Mouse (Mus musculus) adipocyte (in vitro differentiated cells): ENCODE results near the gene Slf1.

ENCODE experiments used
- DNase-seq: peaks from one replicate; pipeline ENCODE4 v3.0.0-alpha.2; 2016; ENCODE audit warnings: low spot score

Slf1 gene

DNA sequence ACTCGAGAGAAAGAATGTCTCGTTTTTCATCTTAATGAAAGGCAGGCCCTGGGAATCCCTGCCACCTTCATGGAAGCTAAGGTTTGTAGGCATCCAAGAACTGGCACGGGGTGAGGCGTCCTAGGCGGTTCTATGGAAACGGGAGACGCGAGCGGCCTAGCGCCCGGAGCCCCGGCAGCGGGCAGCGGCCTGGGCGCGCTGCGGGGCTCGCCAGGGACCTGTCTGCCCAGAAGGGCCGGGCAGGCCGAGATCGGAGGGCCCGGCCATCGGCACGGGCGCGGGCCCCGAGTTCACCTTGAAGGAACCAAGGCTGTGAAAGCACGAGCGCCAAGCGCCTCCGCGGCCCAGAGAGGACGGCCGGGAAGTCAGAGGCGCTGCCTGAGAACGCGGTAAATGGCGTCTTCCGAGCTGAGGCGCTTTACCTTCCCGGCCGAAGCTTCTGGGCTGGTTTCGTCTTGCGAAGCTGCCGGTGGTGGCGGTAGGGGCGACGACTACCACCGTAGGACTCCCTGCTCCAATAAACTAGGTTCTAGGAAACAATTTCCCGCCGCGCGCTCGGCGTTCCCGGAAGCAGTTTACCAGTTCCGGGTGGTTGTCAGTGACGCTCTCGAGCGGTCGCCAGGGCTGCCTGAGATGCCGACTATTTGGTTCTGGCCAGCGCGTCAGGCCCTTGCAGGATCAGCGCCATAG is at the start of gene Slf1, which contains the start of gene 2210408I21Rik:
TSS of gene Slf1 (minus strand) at position 543 of the 690 bp plus-strand sequence.
TSS of gene 2210408I21Rik (plus strand) at position 610 of the 690 bp plus-strand sequence.
- DNase-seq, result peak; percentile 89

- DNase-seq, result no peak
These were observed 42.7 kb upstream of the Slf1 start for GRCm38 (mm10) chr13:77177931-77178330.

DNA sequence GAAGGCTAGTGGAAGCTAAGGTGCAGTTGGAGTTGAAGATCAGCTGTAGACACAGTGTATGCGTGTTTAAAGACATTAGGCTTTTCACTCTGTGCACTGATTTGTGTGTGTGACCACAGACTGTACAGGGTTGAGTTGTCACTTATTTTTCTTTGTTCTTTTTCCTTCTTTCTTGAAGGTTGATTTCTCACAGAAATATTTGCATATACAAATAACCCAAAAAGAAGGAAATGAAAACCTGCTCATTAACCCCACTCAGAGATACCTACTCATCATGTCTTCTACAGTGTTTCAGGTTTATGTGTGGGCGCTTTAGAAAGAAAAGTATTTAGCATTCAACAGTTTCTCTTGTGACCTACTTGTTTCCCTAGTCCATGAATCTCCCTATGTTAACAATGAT is 5.6 kb upstream of the Slf1 start:
- DNase-seq, result no peak

- no peak for DNase-seq
These were observed 328 bp upstream of the Slf1 start for GRCm38 (mm10) chr13:77135621-77135981.

DNA sequence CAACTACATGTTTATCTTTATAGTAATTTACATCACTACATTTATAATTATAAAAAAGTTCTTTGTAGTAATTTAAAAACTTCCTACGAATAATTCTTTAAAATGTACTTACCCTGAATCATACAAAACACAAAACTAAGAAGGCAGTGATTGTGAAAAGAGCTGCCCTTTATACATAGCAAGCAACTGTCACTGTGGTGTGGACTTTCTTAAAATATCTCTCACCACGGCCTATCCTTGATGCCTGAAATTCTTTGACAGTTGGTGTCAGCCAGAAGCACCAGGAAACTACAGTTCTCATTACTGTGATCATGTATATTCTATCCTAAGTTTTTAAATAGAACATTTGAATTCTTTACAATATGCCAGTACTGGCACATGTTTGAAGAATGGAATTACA is 4.1 kb downstream of the Slf1 start:
- peak; percentile 58 for DNase-seq

GRCm38 (mm10) chr13:77128240-77128639 is 7.0 kb downstream of the Slf1 start:
- DNase-seq, result peak; percentile 48

DNA sequence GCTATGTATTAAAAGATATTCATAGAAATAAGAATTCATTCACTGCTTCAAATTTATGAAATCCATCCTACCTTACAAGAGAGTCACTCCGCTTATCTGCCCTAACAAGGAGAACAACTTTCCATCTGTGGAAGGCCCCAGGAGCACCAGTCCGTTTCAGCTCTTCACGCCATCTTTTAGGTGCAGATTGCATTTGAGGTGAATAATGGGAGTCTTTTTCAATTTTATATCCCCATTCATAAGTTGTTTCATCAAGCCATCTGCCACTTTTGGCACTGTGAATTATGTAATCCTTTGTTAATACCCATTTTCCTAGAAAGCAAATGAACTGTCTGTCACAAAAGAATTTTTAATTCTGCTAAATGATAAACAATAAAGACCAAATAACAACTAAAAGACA is 10.1 kb downstream of the Slf1 start:
- DNase-seq, result no peak

DNA sequence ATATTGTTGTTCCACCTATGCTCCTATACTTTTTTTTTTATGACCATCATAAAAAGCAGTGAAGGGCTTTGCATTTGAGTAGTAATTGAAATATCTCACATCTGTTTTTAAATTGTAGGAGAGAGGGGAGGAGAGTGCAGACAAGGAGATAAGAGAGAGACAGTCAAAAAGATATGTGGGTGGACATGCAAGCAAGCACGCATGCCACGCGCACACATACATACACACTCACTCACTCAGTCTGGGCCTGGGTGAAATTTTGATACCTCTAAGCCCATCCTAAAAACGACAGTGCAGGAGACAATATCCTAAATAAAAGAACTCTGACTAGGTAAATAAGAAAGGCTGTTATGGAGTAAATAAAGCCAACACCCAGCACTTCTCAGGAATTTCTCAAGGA is 16.6 kb downstream of the Slf1 start:
- DNase-seq, result no peak

- no peak for DNase-seq
These were observed 27.5 kb downstream of the Slf1 start for GRCm38 (mm10) chr13:77107734-77108133.

DNA sequence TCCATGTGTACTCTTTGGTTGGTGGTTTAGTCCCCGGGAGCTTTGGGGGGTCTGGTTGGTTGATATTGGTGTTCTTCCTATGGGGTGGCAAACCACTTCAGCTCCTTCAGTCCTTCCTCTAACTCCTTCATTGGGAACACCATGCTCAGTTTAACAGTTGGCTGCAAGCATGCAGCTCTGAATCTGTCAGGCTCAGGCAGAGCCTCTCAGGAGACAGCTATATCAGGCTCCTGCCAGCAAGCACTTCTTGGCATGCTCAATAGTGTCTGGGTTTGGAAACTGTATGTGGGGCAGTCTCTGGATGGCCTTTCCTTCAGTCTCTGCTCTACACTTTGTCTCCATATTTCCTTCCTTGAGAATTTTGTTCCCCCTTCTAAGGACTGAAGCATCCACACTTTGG is 42.4 kb downstream of the Slf1 start:
- DNase-seq, result peak; percentile 57

GRCm38 (mm10) chr13:77072030-77072429 is 63.2 kb downstream of the Slf1 start:
- no peak for DNase-seq

DNA sequence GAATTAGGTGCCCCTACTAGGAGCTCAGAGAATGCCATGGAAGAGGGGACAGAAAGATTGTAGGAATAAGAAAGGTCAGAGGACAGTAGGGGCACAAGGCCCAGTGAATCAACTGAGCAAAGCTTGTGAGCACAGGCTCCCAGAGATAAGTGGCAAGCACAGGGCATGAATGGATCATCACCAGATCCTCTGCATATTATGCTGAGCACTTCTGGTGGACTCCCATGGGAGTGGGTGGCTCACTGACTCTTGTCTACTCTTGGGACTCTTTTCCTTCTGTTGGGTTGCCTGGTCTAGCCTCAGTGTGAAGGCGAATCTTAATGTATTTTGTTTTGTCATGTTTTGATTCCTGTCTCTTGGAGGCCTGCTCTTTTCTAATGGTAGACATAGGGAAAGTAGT is 66.4 kb downstream of the Slf1 start:
- DNase-seq, result no peak

GRCm38 (mm10) chr13:77063221-77063620 is 72.1 kb downstream of the Slf1 start:
- DNase-seq, result no peak

DNA sequence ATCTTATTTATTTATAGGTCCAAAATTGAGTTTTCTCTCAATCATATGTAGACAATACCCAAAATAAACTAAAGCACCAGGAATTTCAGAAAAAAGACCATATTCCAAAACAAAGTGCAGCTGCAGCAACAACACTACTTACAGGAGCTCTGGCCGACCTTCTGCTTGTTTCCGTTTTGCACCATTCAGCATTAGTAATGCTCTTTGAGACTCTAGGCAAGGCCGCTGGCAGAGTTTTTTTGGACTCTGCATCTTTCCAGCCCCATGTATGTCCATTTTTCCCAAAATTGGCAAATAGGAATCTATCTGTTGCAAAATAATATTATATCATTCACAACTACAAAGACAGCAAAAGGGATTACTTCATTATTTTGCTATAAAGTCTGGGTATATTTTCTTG is 85.5 kb downstream of the Slf1 start:
- no peak for DNase-seq

GRCm38 (mm10) chr13:77048461-77048860 is 86.8 kb downstream of the Slf1 start:
- no peak for DNase-seq

DNA sequence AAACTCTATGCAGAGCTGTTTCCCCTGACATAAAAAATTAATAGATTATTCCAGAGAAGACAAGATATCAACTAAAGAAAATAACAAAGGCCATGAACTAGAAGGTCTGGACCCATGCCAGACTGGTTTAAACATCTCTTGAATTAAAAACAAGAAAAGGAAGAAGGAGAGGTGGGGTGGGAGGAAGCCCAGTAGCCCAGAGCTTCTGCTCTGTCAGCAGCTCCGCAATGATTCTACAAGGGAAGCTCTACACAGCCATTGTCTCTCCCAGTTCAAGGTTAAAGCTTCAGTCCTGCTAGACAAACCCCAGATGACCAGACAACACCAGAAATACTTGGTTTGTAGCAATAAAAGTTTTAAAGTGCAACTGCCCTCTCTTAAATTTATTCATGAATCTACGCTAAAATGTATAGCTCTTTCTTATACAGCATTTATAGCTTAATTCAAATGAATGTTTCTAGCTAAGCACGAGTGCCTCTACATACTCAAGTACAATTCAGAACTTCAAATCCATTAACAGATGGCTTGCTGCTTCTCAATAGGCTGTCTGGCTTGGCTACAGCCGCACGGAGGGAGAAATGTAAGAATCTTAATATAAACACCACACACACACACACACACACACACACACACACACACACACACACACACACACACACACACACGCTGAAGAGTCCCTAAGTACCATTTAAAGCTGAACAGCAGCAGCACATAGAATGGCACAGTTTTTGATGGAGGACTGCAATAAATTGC is 87.9 kb downstream of the Slf1 start:
- no peak for DNase-seq

DNA sequence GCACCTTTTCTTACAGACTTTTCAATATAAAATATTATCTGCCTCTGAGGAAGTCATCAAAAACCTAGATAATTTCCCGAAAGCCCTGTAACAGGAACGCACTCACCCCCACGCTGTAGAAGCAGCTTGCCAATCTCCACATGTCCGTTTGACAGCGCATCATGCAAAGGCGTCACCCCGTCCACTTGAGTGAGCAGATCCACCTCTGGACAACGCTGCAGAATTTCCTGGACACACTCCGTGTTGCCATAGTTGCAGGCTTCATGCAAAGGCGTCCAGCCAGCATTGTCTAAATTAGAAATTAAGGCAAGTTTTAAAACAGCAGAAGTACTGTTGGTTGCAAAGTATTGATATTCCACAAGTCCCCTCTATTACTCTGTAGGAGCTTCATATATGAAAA is 88.9 kb downstream of the Slf1 start:
- no peak for DNase-seq

GRCm38 (mm10) chr13:77045375-77045774 is 89.9 kb downstream of the Slf1 start:
- peak; percentile 84 for DNase-seq

GRCm38 (mm10) chr13:77043375-77043774 is 91.9 kb downstream of the Slf1 start:
- DNase-seq, result no peak

DNA sequence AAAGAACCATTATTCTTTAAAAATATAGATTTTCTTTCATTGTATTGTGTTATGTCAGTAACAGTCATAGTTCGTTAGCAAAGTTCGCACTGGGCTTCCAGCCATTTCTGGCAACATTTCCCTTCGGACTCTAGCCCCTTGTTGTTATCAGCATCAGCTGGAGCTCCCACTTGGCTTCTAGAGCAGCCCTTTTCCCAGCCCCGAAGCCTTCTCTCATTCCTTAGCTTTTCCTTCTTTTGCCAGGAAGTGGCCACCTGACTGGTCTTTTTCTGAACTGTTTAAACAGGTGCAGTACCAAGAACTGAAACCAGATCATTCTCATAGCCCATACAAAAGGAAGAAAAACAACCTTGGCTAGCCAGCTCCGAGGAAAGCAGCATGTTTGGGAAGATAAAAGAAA is 105.7 kb downstream of the Slf1 start:
- no peak for DNase-seq

GRCm38 (mm10) chr13:77018851-77019250 is 116.4 kb downstream of the Slf1 start:
- DNase-seq, result no peak

DNA sequence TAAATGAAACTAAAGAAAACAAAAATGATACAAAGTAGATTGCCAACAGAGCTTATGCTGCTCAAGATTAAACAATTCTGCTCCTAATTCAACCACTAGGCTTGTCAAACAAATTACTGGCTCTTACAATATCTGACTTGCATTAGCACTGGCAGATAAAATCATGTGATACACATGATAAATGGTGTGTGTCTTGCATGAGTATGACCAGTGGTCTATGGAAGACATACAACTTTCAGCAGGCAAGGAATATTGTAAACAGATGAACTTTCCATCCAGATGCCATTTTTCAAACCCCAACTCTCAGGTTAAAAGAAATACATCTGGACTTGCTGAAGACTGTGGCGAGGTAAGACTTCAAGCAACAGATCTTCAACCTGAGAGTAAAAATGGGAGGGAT is 131.6 kb downstream of the Slf1 start:
- no peak for DNase-seq

DNA sequence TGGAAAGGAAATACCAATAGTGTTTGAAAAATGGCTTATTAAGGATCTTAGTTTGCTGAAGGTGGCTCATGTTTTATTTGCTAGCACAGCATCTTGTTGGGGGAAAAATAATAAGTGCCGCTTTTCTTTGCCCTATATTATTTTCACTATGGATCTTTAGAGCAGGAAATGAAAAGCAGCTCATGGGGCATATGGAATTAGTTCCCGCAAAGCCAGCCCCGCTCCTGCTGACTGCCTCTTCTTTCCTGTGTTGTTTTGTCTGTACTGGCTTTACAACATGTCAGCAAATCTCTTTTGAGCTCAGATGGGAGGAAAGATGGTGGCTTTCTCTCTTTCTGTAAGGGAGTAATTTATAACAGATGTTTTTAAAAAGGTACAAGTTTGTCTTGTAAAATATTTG is 132.6 kb downstream of the Slf1 start:
- no peak for DNase-seq
